Comparison of ENCODE assay signal across 24 mouse cellular contexts in genomic region chr17:16219675-16220566, GRCm38 (mm10).
DNase-seq lines count a peak whose midpoint lies in the region; ATAC-seq and TF ChIP-seq lines count a peak whose summit lies in the region.
"Had no signal": no experiment of that assay in that cellular context is flagged by ENCODE, and none has a peak within 500 bp of the region (broad histone marks: within the 10 kb centered on the region; RNA-seq: fewer than 3 reads in every experiment).

No protein-coding gene starts in this region.

- no peaks in the 10 kb centered on the region for H3K9me3 ChIP-seq in hindbrain, embryonic 11.5 days (ENCODE audit: control insufficient read depth, low read length)
- no peaks in the 10 kb centered on the region for H3K9me3 ChIP-seq in hindbrain, embryonic 16.5 days (ENCODE audit: control insufficient read depth, low read length)
- no peaks in the 10 kb centered on the region for H3K9me3 ChIP-seq in midbrain, embryonic 12.5 days
- H3K9me3 ChIP-seq in midbrain, embryonic 15.5 days = no peaks in the 10 kb centered on the region
- no peaks in the 10 kb centered on the region for H3K9me3 ChIP-seq in ES-E14 (ENCODE audit: control insufficient read depth, insufficient read depth, low read depth, low read length)
- H3K9me3 ChIP-seq: embryonic facial prominence, embryonic 10.5 days; embryonic facial prominence, embryonic 12.5 days; forebrain, embryonic 13.5 days; forebrain, embryonic 15.5 days had no signal

- no peak for TF ChIP-seq CTCF in gastrocnemius, adult 2 months (IDR thresholded peaks at IDR 0.05)

- H3K36me3 ChIP-seq in hindbrain, embryonic 11.5 days (ENCODE audit: control insufficient read depth, insufficient read depth, low read length) = no peaks in the 10 kb centered on the region
- no peaks in the 10 kb centered on the region for H3K36me3 ChIP-seq in hindbrain, embryonic 16.5 days (ENCODE audit: control insufficient read depth, insufficient read depth, low read length)
- no peaks in the 10 kb centered on the region for H3K36me3 ChIP-seq in midbrain, embryonic 12.5 days
- H3K36me3 ChIP-seq in midbrain, embryonic 15.5 days (replicated peaks) = no peaks in the 10 kb centered on the region
- no peaks in the 10 kb centered on the region for H3K36me3 ChIP-seq in ES-E14 (ENCODE audit: control insufficient read depth, insufficient read depth, low read length, poor library complexity, severe bottlenecking)
- H3K36me3 ChIP-seq: embryonic facial prominence, embryonic 10.5 days; embryonic facial prominence, embryonic 12.5 days; forebrain, embryonic 15.5 days had no signal

- H3K27ac ChIP-seq in hindbrain, embryonic 11.5 days (ENCODE audit: low read depth, low read length) = no peak overlapping the region
- H3K27ac ChIP-seq in hindbrain, embryonic 16.5 days (ENCODE audit: low read depth, low read length) = no peak overlapping the region
- H3K27ac ChIP-seq in midbrain, embryonic 12.5 days (replicated peaks) = no peak overlapping the region
- H3K27ac ChIP-seq in midbrain, embryonic 15.5 days = no peak overlapping the region
- peak overlapping the region; percentile 22; the same call in 1 of the 2 replicates for H3K27ac ChIP-seq in ES-E14 (ENCODE audit: insufficient read depth, low read depth, low read length, poor library complexity, severe bottlenecking)
- no peak overlapping the region for H3K27ac ChIP-seq in gastrocnemius, adult 2 months
- H3K27ac ChIP-seq: embryonic facial prominence, embryonic 10.5 days; embryonic facial prominence, embryonic 12.5 days; forebrain, embryonic 13.5 days; forebrain, embryonic 15.5 days had no signal

- no peak overlapping the region for H3K9ac ChIP-seq in hindbrain, embryonic 11.5 days (ENCODE audit: low read depth, low read length)
- H3K9ac ChIP-seq in hindbrain, embryonic 16.5 days (ENCODE audit: low read depth, low read length) = no peak overlapping the region
- H3K9ac ChIP-seq in midbrain, embryonic 12.5 days (replicated peaks) = no peak overlapping the region
- no peak overlapping the region for H3K9ac ChIP-seq in midbrain, embryonic 15.5 days
- H3K9ac ChIP-seq in ES-E14 (ENCODE audit: insufficient read depth, low read depth, low read length, poor library complexity, severe bottlenecking) = no peak overlapping the region
- H3K9ac ChIP-seq: embryonic facial prominence, embryonic 12.5 days; forebrain, embryonic 13.5 days; forebrain, embryonic 15.5 days; forebrain, postnatal 0 days had no signal

- ATAC-seq in hindbrain, embryonic 11.5 days (ENCODE audit: low FRiP score) = peak; percentile 25; the same call in 1 of the 2 replicates
- ATAC-seq in hindbrain, embryonic 16.5 days = no peak
- 0 out of 2 replicates have a peak, but pooled peaks have one; percentile 58 for ATAC-seq in midbrain, embryonic 12.5 days (ENCODE audit: low FRiP score, low read depth)
- no peak for ATAC-seq in midbrain, embryonic 15.5 days (replicated peaks)
- ATAC-seq: activated CD4-positive, CD25-positive, alpha-beta regulatory T cell, adult 4 months; CD4-positive, CD25-positive, alpha-beta regulatory T cell, adult 4 months; forebrain, embryonic 13.5 days; forebrain, embryonic 15.5 days; forebrain, postnatal 0 days had no signal

- no peaks in the 10 kb centered on the region for H3K4me1 ChIP-seq in hindbrain, embryonic 11.5 days (replicated peaks; ENCODE audit: control insufficient read depth, insufficient read depth, low read length)
- no peaks in the 10 kb centered on the region for H3K4me1 ChIP-seq in hindbrain, embryonic 16.5 days (ENCODE audit: control insufficient read depth, insufficient read depth, low read depth, low read length)
- H3K4me1 ChIP-seq in midbrain, embryonic 12.5 days = no peaks in the 10 kb centered on the region
- H3K4me1 ChIP-seq in midbrain, embryonic 15.5 days = no peaks in the 10 kb centered on the region
- H3K4me1 ChIP-seq in ES-E14 (ENCODE audit: control insufficient read depth in 2 of 2, insufficient read depth in 2 of 2, low read length in 2 of 2, poor library complexity in 1 of 2) = peaks cover 6 to 9% of the 10 kb centered on the region in 2 experiments; a peak in 3 of 4 replicates
- H3K4me1 ChIP-seq: embryonic facial prominence, embryonic 12.5 days; forebrain, embryonic 13.5 days; forebrain, embryonic 15.5 days had no signal

- no peak overlapping the region for H3K4me3 ChIP-seq in hindbrain, embryonic 11.5 days (ENCODE audit: low read depth, low read length)
- H3K4me3 ChIP-seq in hindbrain, embryonic 16.5 days (ENCODE audit: low read length) = no peak overlapping the region
- H3K4me3 ChIP-seq in midbrain, embryonic 12.5 days = no peak overlapping the region
- H3K4me3 ChIP-seq in midbrain, embryonic 15.5 days = no peak overlapping the region
- H3K4me3 ChIP-seq in ES-E14 (ENCODE audit: insufficient read depth in 1 of 2, low read depth in 1 of 2, low read length in 2 of 2, poor library complexity in 1 of 2, severe bottlenecking in 1 of 2) = no peak overlapping the region
- H3K4me3 ChIP-seq in gastrocnemius, adult 2 months = no peak overlapping the region
- H3K4me3 ChIP-seq: embryonic facial prominence, embryonic 10.5 days; embryonic facial prominence, embryonic 12.5 days; forebrain, embryonic 13.5 days; forebrain, embryonic 15.5 days had no signal

- no peak for DNase-seq in hindbrain, embryonic 11.5 days (ENCODE audit: low spot score)
- DNase-seq in ES-E14 (ENCODE audit: low read depth, low spot score) (peak; percentile 15), ZHBTc4 (ENCODE audit: low read depth, low spot score) (peak; percentile 55)
- no peak for DNase-seq in gastrocnemius, adult 2 months
- DNase-seq in T-cell, adult 2 months (ENCODE audit: low spot score) = no peak
- DNase-seq: adrenal gland, adult 8-10 months; adrenal gland, postnatal 14 days; adrenal gland, postnatal 36 days; B cell, adult 2 months; cerebellum, adult 11-12 months; cerebellum, adult 2 months; cerebellum, adult 9-10 months; cerebellum, postnatal 10 days; cerebellum, postnatal 25 days; forebrain, postnatal 0 days had no signal

- intact Hi-C loops in gastrocnemius, adult 2 months (cut with DNase I) = no loop called here

- no peak overlapping the region for H3K4me2 ChIP-seq in hindbrain, embryonic 11.5 days (replicated peaks; ENCODE audit: low read depth, low read length)
- no peak overlapping the region for H3K4me2 ChIP-seq in hindbrain, embryonic 16.5 days (ENCODE audit: low read length)
- no peak overlapping the region for H3K4me2 ChIP-seq in midbrain, embryonic 12.5 days (replicated peaks)
- H3K4me2 ChIP-seq in midbrain, embryonic 15.5 days = no peak overlapping the region
- H3K4me2 ChIP-seq: embryonic facial prominence, embryonic 12.5 days; forebrain, embryonic 13.5 days; forebrain, embryonic 15.5 days had no signal

- WGBS in hindbrain, embryonic 11.5 days = 83% methylated on average over 13 of the region's 13 CpGs
- WGBS in hindbrain, embryonic 16.5 days = 80% methylated on average over 13 of the region's 13 CpGs
- 82% methylated on average over 13 of the region's 13 CpGs for WGBS in midbrain, embryonic 12.5 days
- 83% methylated on average over 13 of the region's 13 CpGs for WGBS in midbrain, embryonic 15.5 days

- in situ Hi-C loops in ES-E14 (cut with MboI; ENCODE audit: low sequenced_read_pairs in 2 of 2, unreplicated experiment in 2 of 2) = no loop called here

- H3K27me3 ChIP-seq in hindbrain, embryonic 11.5 days (ENCODE audit: control insufficient read depth, insufficient read depth, low read length) = no peaks in the 10 kb centered on the region
- H3K27me3 ChIP-seq in hindbrain, embryonic 16.5 days (replicated peaks; ENCODE audit: control insufficient read depth, insufficient read depth, low read length) = no peaks in the 10 kb centered on the region
- no peaks in the 10 kb centered on the region for H3K27me3 ChIP-seq in midbrain, embryonic 12.5 days
- no peaks in the 10 kb centered on the region for H3K27me3 ChIP-seq in midbrain, embryonic 15.5 days (replicated peaks)
- H3K27me3 ChIP-seq: embryonic facial prominence, embryonic 12.5 days; forebrain, embryonic 13.5 days; forebrain, embryonic 15.5 days had no signal

TF ChIP-seq in ES-E14, 5 proteins besides CTCF, POLR2A, EP300 and RAD21:
- no peak for TF ChIP-seq MAFK (IDR thresholded peaks at IDR 0.05; ENCODE audit: insufficient read depth, low read depth, low read length)
- TF ChIP-seq ZNF384 (IDR thresholded peaks at IDR 0.05; ENCODE audit: low read depth, low read length) = peak; percentile 73; the same call in 1 of the 2 replicates

Comparison
In these comparisons a context has a peak if more than half of its experiments do, and no peak if none do; other contexts are left out.
1. ATAC-seq: peak in hindbrain, embryonic 11.5 days (single experiment) and midbrain, embryonic 12.5 days (single experiment); none in hindbrain, embryonic 16.5 days (single experiment) and midbrain, embryonic 15.5 days (single experiment).
2. DNase-seq: peak in ES-E14 (single experiment) and ZHBTc4 (single experiment); none in hindbrain, embryonic 11.5 days (single experiment), gastrocnemius, adult 2 months (single experiment) and T-cell, adult 2 months (single experiment).